Mouse (Mus musculus) liver, adult 10 weeks (tissue): ENCODE measurements around the gene Adgra1. TPM values are rescaled to one million over a fixed set of nuclear protein-coding genes. Genes with fewer than 3 reads are reported as not detected.

ENCODE experiments used
- polyA plus RNA-seq: library from polyadenylated mRNA; stranded (reverse); fragments of 350-450 nt; fragmentation: Illumina TruSeq; extraction: RNeasy Lipid Tissue Mini Kit (QIAGEN cat#74804); gene quantifications from one replicate; pipeline ENCODE4 v1.2.3, GENCODE M21; 2014; ENCODE audit warnings: low read depth, low replicate concordance

Gene Adgra1
- not detected for polyA plus RNA-seq

DNA sequence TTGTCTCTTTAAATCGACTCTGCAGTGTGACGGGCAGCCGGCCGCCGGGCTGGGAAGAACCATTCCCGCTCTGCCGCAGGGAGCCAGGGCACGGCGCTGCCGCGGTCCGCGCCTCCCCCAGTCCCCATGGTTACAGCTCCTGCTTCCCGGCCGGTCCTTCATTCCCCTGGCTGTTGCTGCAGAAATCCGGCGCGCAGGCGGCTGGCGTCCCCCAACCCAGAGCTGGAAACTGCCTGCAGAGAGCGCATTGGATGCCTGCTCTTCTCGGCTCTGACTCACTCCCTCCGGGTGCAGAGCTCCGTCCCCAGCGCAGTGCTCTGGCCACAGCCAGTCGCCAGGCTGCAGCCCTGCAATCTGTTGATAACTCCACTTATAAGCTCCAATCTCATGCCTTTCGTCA, at the start of gene Adgra1:
Gene Adgra1, plus strand, starts transcription at position 139 of the 400 bp plus-strand sequence.

DNA sequence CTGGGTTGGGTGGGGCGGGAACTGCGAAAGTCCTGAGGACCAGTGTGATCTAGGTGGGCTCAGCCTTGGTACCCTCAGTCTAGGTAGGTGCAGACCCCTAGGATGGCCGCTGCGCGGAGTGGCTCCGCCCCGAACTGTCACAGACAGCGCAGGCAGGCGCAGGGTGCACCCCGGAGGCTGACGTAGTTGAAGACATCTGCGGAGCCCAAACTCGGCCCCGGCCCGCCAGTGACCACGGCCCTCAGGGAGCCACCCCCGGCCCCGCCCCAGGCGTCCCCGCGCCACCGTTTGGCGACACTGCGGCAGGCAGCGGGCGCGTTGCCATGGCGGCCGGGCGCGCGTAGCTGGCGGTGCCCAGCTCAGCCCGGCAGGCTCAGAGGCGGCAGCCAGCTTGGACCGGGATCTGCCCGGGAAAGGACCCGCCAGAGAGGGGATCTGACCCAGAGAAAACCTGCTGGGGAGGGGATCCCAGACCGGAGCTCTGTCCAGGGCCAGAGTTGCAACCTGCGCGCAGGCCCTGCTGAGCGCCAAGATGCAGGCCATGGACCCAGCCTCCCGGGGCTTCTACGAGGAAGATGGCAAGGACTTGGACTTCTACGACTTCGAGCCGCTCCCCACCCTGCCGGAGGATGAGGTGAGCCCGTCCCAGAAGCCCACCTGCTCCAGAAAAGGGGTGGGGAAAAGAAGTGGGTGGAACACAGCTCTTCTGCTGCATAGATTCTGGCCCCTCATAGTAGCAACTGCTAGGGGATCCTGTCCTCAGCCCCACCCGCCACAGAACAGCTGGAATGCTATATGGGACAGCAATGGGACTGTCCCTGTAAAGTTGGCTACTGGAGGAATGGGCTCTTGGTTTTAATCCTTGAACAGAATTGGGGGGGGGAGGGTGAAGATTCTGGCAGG, 60.9 kb downstream of the Adgra1 start, which contains the start of gene Kndc1:
Gene Kndc1, plus strand, starts transcription at position 42 of the 903 bp plus-strand sequence.

Other genes starting within 250 kb of the Adgra1 start
- 0.29 TPM for gene Cfap46, start 150.4 kb upstream of the Adgra1 start, polyA plus RNA-seq
- gene Kndc1, start 60.5 kb downstream of the Adgra1 start, polyA plus RNA-seq = not detected
- not detected for gene Utf1, start 109.6 kb downstream of the Adgra1 start, polyA plus RNA-seq
- gene 6430531B16Rik, start 144.6 kb downstream of the Adgra1 start, polyA plus RNA-seq = not detected
- gene Adam8, start 158.4 kb downstream of the Adgra1 start, polyA plus RNA-seq = not detected
- 5.6 TPM for gene Zfp511, start 202.2 kb downstream of the Adgra1 start, polyA plus RNA-seq
- 8.4 TPM for gene Tubgcp2, start 202.5 kb downstream of the Adgra1 start, polyA plus RNA-seq
- gene Msx3, start 214.9 kb downstream of the Adgra1 start, polyA plus RNA-seq = not detected
- not detected for gene Caly, start 248.4 kb downstream of the Adgra1 start, polyA plus RNA-seq